ENCODE assay signal across 19 mouse cellular contexts in the genomic region with DNA sequence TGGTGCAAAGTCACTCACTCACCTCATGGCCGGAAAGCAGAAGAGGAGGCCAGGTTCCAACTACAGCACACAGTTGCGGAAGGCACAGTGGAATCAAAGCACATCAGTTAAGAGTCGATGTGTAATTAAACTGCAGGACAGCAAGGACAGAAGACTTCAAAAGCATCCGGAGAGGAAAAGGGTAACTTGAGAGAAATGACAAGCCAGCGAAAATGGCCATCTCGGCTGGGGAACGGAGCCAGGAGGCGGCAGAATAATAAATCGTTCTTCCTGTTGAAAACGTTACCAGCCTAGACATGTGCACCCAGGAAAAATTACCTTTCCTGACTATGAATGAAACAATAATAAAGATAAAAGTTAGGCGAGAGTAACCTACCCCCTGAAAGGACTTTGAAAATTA.
"Had no signal": no experiment of that assay in that cellular context is flagged by ENCODE, and none has a peak within 500 bp of the region (broad histone marks: within the 10 kb centered on the region; RNA-seq: fewer than 3 reads in every experiment).

No protein-coding gene starts in this region.

- H3K36me3 ChIP-seq: kidney, embryonic 15.5 days; liver, embryonic 13.5 days; midbrain, embryonic 10.5 days; midbrain, embryonic 13.5 days; neural tube, embryonic 13.5 days; stomach, embryonic 15.5 days had no signal

- DNase-seq: kidney, adult 11 months; kidney, postnatal 10 days; kidney, postnatal 4 days; liver, embryonic 13.5 days; lung, adult 2 months; lung, postnatal 36 days; retina, postnatal 1 day; right cerebral cortex, postnatal 25 days; spleen, adult 18-20 months; thymus, postnatal 25 days had no signal

- H3K27me3 ChIP-seq: kidney, embryonic 15.5 days; liver, embryonic 13.5 days; neural tube, embryonic 13.5 days; stomach, embryonic 15.5 days had no signal

- H3K4me1 ChIP-seq: liver, embryonic 13.5 days; midbrain, embryonic 10.5 days; midbrain, embryonic 13.5 days; neural tube, embryonic 13.5 days; stomach, embryonic 15.5 days had no signal

- H3K27ac ChIP-seq: kidney, embryonic 15.5 days; liver, embryonic 13.5 days; midbrain, embryonic 10.5 days; midbrain, embryonic 13.5 days; neural tube, embryonic 13.5 days; stomach, embryonic 15.5 days had no signal

- ATAC-seq: lung, postnatal 0 days; midbrain, embryonic 13.5 days; midbrain, embryonic 16.5 days had no signal

- H3K4me3 ChIP-seq: kidney, embryonic 15.5 days; liver, embryonic 13.5 days; megakaryocyte, embryonic 14.5 days; midbrain, embryonic 10.5 days; midbrain, embryonic 13.5 days; myocyte; neural tube, embryonic 13.5 days; stomach, embryonic 15.5 days had no signal
